ENCODE assay signal across 35 mouse cellular contexts in genomic region chr7:81108226-81108625, GRCm38 (mm10). TPM values are rescaled to one million over a fixed set of nuclear protein-coding genes. Genes with fewer than 3 reads are reported as not detected.
"Had no signal": no experiment of that assay in that cellular context is flagged by ENCODE, and none has a peak within 500 bp of the region (broad histone marks: within the 10 kb centered on the region; RNA-seq: fewer than 3 reads in every experiment).

No protein-coding gene starts in this region.

- H3K36me3 ChIP-seq: hindbrain, embryonic 10.5 days; hindbrain, embryonic 12.5 days; hindbrain, embryonic 13.5 days; hindbrain, embryonic 15.5 days; intestine, embryonic 15.5 days; kidney, embryonic 15.5 days had no signal

- H3K4me2 ChIP-seq: heart, embryonic 11.5 days; heart, embryonic 12.5 days; heart, embryonic 13.5 days; heart, embryonic 15.5 days; hindbrain, embryonic 12.5 days; hindbrain, embryonic 13.5 days; hindbrain, embryonic 14.5 days; hindbrain, embryonic 15.5 days; intestine, embryonic 15.5 days; kidney, embryonic 15.5 days had no signal

- H3K4me3 ChIP-seq: heart, embryonic 12.5 days; heart, embryonic 13.5 days; heart, embryonic 15.5 days; hindbrain, embryonic 10.5 days; hindbrain, embryonic 12.5 days; hindbrain, embryonic 13.5 days; hindbrain, embryonic 15.5 days; intestine, embryonic 15.5 days; kidney, embryonic 15.5 days; layer of hippocampus, adult 2 months had no signal

- H3K4me1 ChIP-seq: intestine, embryonic 15.5 days had no signal

- ATAC-seq: hindbrain, embryonic 16.5 days; hindbrain, postnatal 0 days; inflammation-experienced regulatory T-cells, adult 6 months; intestine, embryonic 15.5 days; intestine, embryonic 16.5 days; intestine, postnatal 0 days had no signal

- H3K9ac ChIP-seq: heart, embryonic 12.5 days; heart, embryonic 13.5 days; heart, embryonic 15.5 days; hindbrain, embryonic 12.5 days; hindbrain, embryonic 13.5 days; hindbrain, embryonic 14.5 days; hindbrain, embryonic 15.5 days; intestine, embryonic 15.5 days; kidney, embryonic 15.5 days had no signal

- H3K27me3 ChIP-seq: heart, embryonic 12.5 days; heart, embryonic 13.5 days; heart, embryonic 15.5 days; hindbrain, embryonic 12.5 days; hindbrain, embryonic 13.5 days; hindbrain, embryonic 15.5 days; intestine, embryonic 15.5 days; kidney, embryonic 15.5 days had no signal

- H3K27ac ChIP-seq: heart, embryonic 13.5 days; heart, embryonic 15.5 days; hindbrain, embryonic 10.5 days; hindbrain, embryonic 12.5 days; hindbrain, embryonic 13.5 days; hindbrain, embryonic 14.5 days; hindbrain, embryonic 15.5 days; hindbrain, postnatal 0 days; intestine, embryonic 15.5 days; kidney, embryonic 15.5 days; kidney, postnatal 0 days; layer of hippocampus, adult 2 months had no signal

- DNase-seq: heart, postnatal 10 days; heart, postnatal 14 days; heart, postnatal 36 days; heart, postnatal 4 days; kidney, adult 11 months; kidney, adult 18-20 months; kidney, adult 2 months; kidney, adult 8-10 months; kidney, adult 9 months; kidney, postnatal 10 days; kidney, postnatal 14 days; kidney, postnatal 25 days; kidney, postnatal 36 days; kidney, postnatal 4 days; layer of hippocampus, adult 9-11 months; layer of hippocampus, postnatal 36 days had no signal

- H3K9me3 ChIP-seq: heart, embryonic 12.5 days; heart, embryonic 13.5 days; heart, embryonic 15.5 days; hindbrain, embryonic 10.5 days; hindbrain, embryonic 12.5 days; hindbrain, embryonic 13.5 days; hindbrain, embryonic 15.5 days; intestine, embryonic 15.5 days; kidney, embryonic 15.5 days had no signal

RNA-seq across cellular contexts. Expression of gene Slc28a1, which starts 6.4 kb away (rescaled TPM):
- polyA plus RNA-seq: hindbrain, embryonic 10.5 days; hindbrain, embryonic 11.5 days; hindbrain, embryonic 12.5 days; hindbrain, embryonic 13.5 days; hindbrain, embryonic 14.5 days; hindbrain, embryonic 15.5 days; hindbrain, embryonic 16.5 days; inflammation-experienced regulatory T-cells, adult 6 months had no signal
